Mouse (Mus musculus) intestine, embryonic 16.5 days (tissue): ENCODE data around the gene Gm10037. TPM values are rescaled to one million over a fixed set of nuclear protein-coding genes. Genes with fewer than 3 reads are reported as not detected.

Experiments
- ATAC-seq: fragments of 200-750 bp; cut with Nextera tagmentation; 2 replicates; pipeline ENCODE4 v1.8.0; 2017; ENCODE audit warnings: moderate TSS enrichment, moderate library complexity
- H3K27ac ChIP-seq: fragments of 300-500 bp; sonication (generic); 2 replicates; pipeline ENCODE4 v1.5.1; 2014; ENCODE audit warnings: mild to moderate bottlenecking, low read length
- H3K27me3 ChIP-seq: fragments of 300-500 bp; sonication (generic); replicated peaks from 2 replicates; pipeline ENCODE4 v1.6.1; 2014; ENCODE audit warnings: low read length, control low read depth, mixed read lengths; ENCODE audit not compliant: control insufficient read depth, insufficient read depth
- H3K36me3 ChIP-seq: fragments of 300-500 bp; sonication (generic); 2 replicates; pipeline ENCODE4 v1.6.1; 2014; ENCODE audit warnings: low read length, control low read depth; ENCODE audit not compliant: control insufficient read depth, insufficient read depth
- H3K4me1 ChIP-seq: fragments of 300-500 bp; sonication (generic); 2 replicates; pipeline ENCODE4 v1.6.1; 2014; ENCODE audit warnings: low read length, control low read depth, mixed read lengths; ENCODE audit not compliant: control insufficient read depth, insufficient read depth
- H3K4me2 ChIP-seq: fragments of 300-500 bp; sonication (generic); 2 replicates; pipeline ENCODE4 v1.6.1; 2014; ENCODE audit warnings: low read depth, low read length, control low read depth
- H3K4me3 ChIP-seq: fragments of 300-500 bp; sonication (generic); 2 replicates; pipeline ENCODE4 v1.5.1; 2014; ENCODE audit warnings: mild to moderate bottlenecking, low read length
- H3K9ac ChIP-seq: fragments of 300-500 bp; sonication (generic); 2 replicates; pipeline ENCODE4 v1.6.1; 2014; ENCODE audit warnings: low read depth, low read length
- H3K9me3 ChIP-seq: fragments of 300-500 bp; sonication (generic); 2 replicates; pipeline ENCODE4 v1.6.1; 2016; ENCODE audit warnings: low read length, control low read depth; ENCODE audit not compliant: control insufficient read depth
- WGBS: fragments of 180-500 bp; shearing (Covaris S2); extraction: QIAGEN DNeasy Blood & Tissue Kit; methylation state at CpG from one replicate; pipeline ENCODE4 v1.1.7; 2014; 5-methylcytosine and 5-hydroxymethylcytosine counted together
- polyA plus RNA-seq: library from polyadenylated mRNA; unstranded; fragments of >200 nt; fragmentation: Nextera tagmentation; extraction: Ambion mirVana; gene quantifications from 2 replicates; pipeline ENCODE4 v1.2.1, GENCODE M21; 2015

Gene Gm10037
- polyA plus RNA-seq, 1 experiment from 2014 or later = 1.7 TPM

GRCm38 (mm10) chr13:67843775-67844118 lies 12.8 kb downstream of the Gm10037 start:
- no peak overlapping the region for H3K27ac ChIP-seq
- H3K4me2 ChIP-seq = peak overlapping the region; percentile 57
- no peaks in the 10 kb centered on the region for H3K27me3 ChIP-seq
- WGBS = 40% methylated on average over 6 of the region's 6 CpGs
- no peak for ATAC-seq
- no peaks in the 10 kb centered on the region for H3K36me3 ChIP-seq
- H3K4me1 ChIP-seq = no peaks in the 10 kb centered on the region
- no peaks in the 10 kb centered on the region for H3K9me3 ChIP-seq
- H3K4me3 ChIP-seq = peak overlapping the region; percentile 43; the same call in 1 of the 2 replicates
- peak overlapping the region; percentile 46 for H3K9ac ChIP-seq

GRCm38 (mm10) chr13:67844119-67844852 lies 13.4 kb downstream of the Gm10037 start:
- peak overlapping the region; percentile 43 for H3K4me3 ChIP-seq
- under 1% methylated on average over 13 of the region's 19 CpGs for WGBS
- H3K27me3 ChIP-seq = no peaks in the 10 kb centered on the region
- H3K36me3 ChIP-seq = no peaks in the 10 kb centered on the region
- H3K9me3 ChIP-seq = no peaks in the 10 kb centered on the region
- ATAC-seq = peak; percentile 81
- no peak overlapping the region for H3K27ac ChIP-seq
- H3K4me1 ChIP-seq = no peaks in the 10 kb centered on the region
- peak overlapping the region; percentile 57 for H3K4me2 ChIP-seq
- H3K9ac ChIP-seq = peak overlapping the region; percentile 46

GRCm38 (mm10) chr13:67844853-67845194 lies 13.9 kb downstream of the Gm10037 start:
- Histone ChIP-seq H3K4me3 (peak overlapping the region; percentile 43), H3K4me2 (peak overlapping the region; percentile 57), H3K27ac (no peak overlapping the region), H3K36me3 (no peaks in the 10 kb centered on the region), H3K9ac (peak overlapping the region; percentile 46; the same call in 1 of the 2 replicates), H3K27me3 (no peaks in the 10 kb centered on the region), H3K4me1 (no peaks in the 10 kb centered on the region), H3K9me3 (no peaks in the 10 kb centered on the region)
- 25% methylated on average over 8 of the region's 8 CpGs for WGBS
- peak; percentile 52 for ATAC-seq

- 77% methylated on average over 3 of the region's 3 CpGs for WGBS
- Histone ChIP-seq H3K4me3 (no peak overlapping the region), H3K4me2 (no peak overlapping the region), H3K27ac (no peak overlapping the region), H3K9ac (no peak overlapping the region), H3K27me3 (no peaks in the 10 kb centered on the region), H3K9me3 (no peaks in the 10 kb centered on the region), H3K36me3 (no peaks in the 10 kb centered on the region), H3K4me1 (no peaks in the 10 kb centered on the region)
- no peak for ATAC-seq
These were observed 19.5 kb downstream of the Gm10037 start for GRCm38 (mm10) chr13:67850361-67850760.

- no peak overlapping the region for H3K4me2 ChIP-seq
- ATAC-seq = no peak
- no peak overlapping the region for H3K27ac ChIP-seq
- no peaks in the 10 kb centered on the region for H3K27me3 ChIP-seq
- WGBS = 73% methylated on average over 6 of the region's 6 CpGs
- H3K36me3 ChIP-seq = no peaks in the 10 kb centered on the region
- no peak overlapping the region for H3K9ac ChIP-seq
- no peaks in the 10 kb centered on the region for H3K9me3 ChIP-seq
- H3K4me1 ChIP-seq = no peaks in the 10 kb centered on the region
- H3K4me3 ChIP-seq = no peak overlapping the region
These were observed 22.2 kb downstream of the Gm10037 start for GRCm38 (mm10) chr13:67853130-67853529.

GRCm38 (mm10) chr13:67853983-67854382 lies 23.1 kb downstream of the Gm10037 start:
- no peak overlapping the region for H3K27ac ChIP-seq
- H3K36me3 ChIP-seq = no peaks in the 10 kb centered on the region
- no peaks in the 10 kb centered on the region for H3K4me1 ChIP-seq
- WGBS = 84% methylated on average over 2 of the region's 2 CpGs
- no peak overlapping the region for H3K9ac ChIP-seq
- no peak overlapping the region for H3K4me3 ChIP-seq
- H3K27me3 ChIP-seq = no peaks in the 10 kb centered on the region
- H3K9me3 ChIP-seq = no peaks in the 10 kb centered on the region
- no peak for ATAC-seq
- no peak overlapping the region for H3K4me2 ChIP-seq

GRCm38 (mm10) chr13:67857317-67857716 lies 26.4 kb downstream of the Gm10037 start:
- Histone ChIP-seq H3K4me3 (no peak overlapping the region), H3K4me1 (no peaks in the 10 kb centered on the region), H3K9me3 (no peaks in the 10 kb centered on the region), H3K27ac (no peak overlapping the region), H3K4me2 (no peak overlapping the region), H3K27me3 (no peaks in the 10 kb centered on the region), H3K36me3 (no peaks in the 10 kb centered on the region), H3K9ac (no peak overlapping the region)
- 15% methylated on average over 1 of the region's 1 CpGs for WGBS
- no peak for ATAC-seq

GRCm38 (mm10) chr13:67862508-67862907 lies 31.6 kb downstream of the Gm10037 start:
- ATAC-seq = no peak
- H3K36me3 ChIP-seq = no peaks in the 10 kb centered on the region
- H3K4me1 ChIP-seq = no peaks in the 10 kb centered on the region
- 79% methylated on average over 9 of the region's 9 CpGs for WGBS
- H3K9me3 ChIP-seq = no peaks in the 10 kb centered on the region
- H3K4me2 ChIP-seq = no peak overlapping the region
- no peak overlapping the region for H3K4me3 ChIP-seq
- H3K27me3 ChIP-seq = no peaks in the 10 kb centered on the region
- H3K27ac ChIP-seq = no peak overlapping the region
- H3K9ac ChIP-seq = no peak overlapping the region

GRCm38 (mm10) chr13:67863026-67863425 lies 32.1 kb downstream of the Gm10037 start, which contains the start of gene BC048507:
BC048507 (plus strand) TSS chr13:67863326.
- Histone ChIP-seq H3K4me1 (no peaks in the 10 kb centered on the region), H3K4me2 (no peak within 1 kb of the TSS), H3K9me3 (no peaks in the 10 kb centered on the region), H3K27ac (no peak within 1 kb of the TSS), H3K36me3 (no peaks in the 10 kb centered on the region), H3K27me3 (no peaks in the 10 kb centered on the region), H3K9ac (no peak within 1 kb of the TSS), H3K4me3 (no peak within 1 kb of the TSS)
- 74% methylated on average over 11 of the region's 11 CpGs for WGBS
- ATAC-seq = no peak
